Mouse (Mus musculus) frontal cortex, postnatal 14 days (tissue): ENCODE results near the gene Slc25a28.

Experiments used
- DNase-seq, 2 experiments: peaks; one replicate each; pipeline ENCODE4 v3.0.0; 2022; ENCODE audit warnings: low spot score in 2 of 2

The Slc25a28 gene

GRCm38 (mm10) chr19:43674730-43675524, at the start of gene Slc25a28:
TSS of gene Slc25a28 (minus strand) at chr19:43674881.
- DNase-seq: peak; percentile 98 to 99

GRCm38 (mm10) chr19:43724194-43724593, 49.5 kb upstream of the Slc25a28 start:
- no peak for DNase-seq

- DNase-seq: no peak
Observed at GRCm38 (mm10) chr19:43723501-43723900, 48.8 kb upstream of the Slc25a28 start.

DNA sequence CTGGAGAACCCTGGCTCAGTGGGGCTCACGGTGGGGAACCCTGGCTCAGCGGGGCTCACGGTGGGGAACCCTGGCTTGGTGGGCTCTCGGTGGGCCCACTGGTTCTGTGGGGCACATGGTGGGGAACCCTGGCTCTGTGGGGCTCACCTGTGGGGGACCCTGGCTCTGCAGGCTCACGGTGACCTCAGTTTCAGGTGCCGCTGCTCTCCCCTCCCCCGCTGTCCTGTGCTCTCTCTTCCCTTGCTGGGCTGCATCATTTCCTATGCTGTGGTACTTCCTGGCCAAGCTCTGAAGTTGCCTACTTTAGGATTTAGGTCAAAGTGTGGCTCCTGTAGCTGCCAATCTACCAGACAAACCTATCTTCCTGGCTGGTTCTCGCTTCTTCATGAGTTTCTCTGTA, 48.2 kb upstream of the Slc25a28 start:
- no peak for DNase-seq

DNA sequence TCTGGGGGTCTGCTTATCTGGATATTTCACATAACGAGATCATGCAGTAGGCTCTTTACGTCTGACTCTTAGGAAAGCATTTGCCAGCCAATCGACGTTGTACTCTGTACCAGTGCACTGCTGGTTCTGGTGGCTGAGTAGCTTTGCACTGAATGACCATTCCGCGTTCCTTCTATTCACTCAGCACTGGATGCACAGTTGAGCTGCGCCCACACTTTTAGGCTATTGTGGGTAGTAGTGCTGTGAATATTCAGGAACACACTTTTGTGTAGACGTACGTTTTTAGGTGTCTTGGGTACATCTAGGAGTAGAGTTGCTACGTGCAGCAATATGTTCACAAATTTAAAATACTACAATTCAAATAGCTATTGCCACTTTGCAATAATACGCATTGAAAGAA, 45.4 kb upstream of the Slc25a28 start:
- DNase-seq: no peak

GRCm38 (mm10) chr19:43711971-43712370, 37.3 kb upstream of the Slc25a28 start:
- DNase-seq: no peak

- no peak for DNase-seq
Observed at GRCm38 (mm10) chr19:43711159-43711916, 36.7 kb upstream of the Slc25a28 start.

- no peak for DNase-seq
Observed at GRCm38 (mm10) chr19:43709317-43709716, 34.6 kb upstream of the Slc25a28 start.

GRCm38 (mm10) chr19:43708206-43708605, 33.5 kb upstream of the Slc25a28 start:
- no peak for DNase-seq

GRCm38 (mm10) chr19:43704787-43705497, 30.3 kb upstream of the Slc25a28 start:
- DNase-seq: no peak

DNA sequence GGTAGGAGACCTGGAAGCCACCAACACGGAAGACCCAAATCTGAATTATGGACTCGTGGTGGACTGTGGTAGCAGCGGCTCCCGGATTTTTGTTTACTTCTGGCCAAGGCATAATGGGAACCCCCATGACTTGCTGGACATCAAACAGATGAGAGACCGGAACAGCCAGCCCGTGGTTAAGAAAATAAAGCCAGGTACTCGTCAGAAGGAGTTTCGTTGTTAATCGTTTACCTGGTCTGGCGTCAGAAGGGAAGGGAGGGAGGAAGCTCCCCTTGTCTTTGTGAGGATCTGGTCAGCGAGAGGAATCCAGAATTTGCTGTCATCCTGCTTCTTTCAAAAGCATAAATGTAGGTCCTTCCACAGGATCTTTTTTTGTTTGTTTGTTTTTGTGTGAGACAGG, 29.5 kb upstream of the Slc25a28 start:
- DNase-seq: no peak

DNA sequence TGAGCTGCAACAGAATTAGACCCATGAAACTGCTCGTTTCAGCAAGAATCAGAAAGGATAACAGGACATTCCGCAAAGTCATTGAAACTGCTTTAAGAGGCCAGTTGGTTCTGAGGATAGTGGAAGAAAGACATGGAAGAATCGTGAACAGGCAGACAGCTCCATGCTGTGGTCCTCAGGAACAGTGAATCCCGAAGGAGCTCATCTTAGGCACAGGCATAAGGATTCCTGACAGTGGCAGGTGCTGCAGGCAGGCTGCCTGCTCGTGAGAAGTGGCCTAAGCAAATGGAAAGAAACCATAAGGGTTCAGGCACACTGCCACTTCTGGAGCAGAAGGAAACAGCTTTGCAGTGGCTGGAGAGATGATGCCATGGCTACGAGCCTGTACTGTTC, 25.1 kb upstream of the Slc25a28 start:
- no peak for DNase-seq

- no peak for DNase-seq
Observed at GRCm38 (mm10) chr19:43699021-43699762, 24.5 kb upstream of the Slc25a28 start.

GRCm38 (mm10) chr19:43697666-43698370, 23.1 kb upstream of the Slc25a28 start:
- DNase-seq: no peak

DNA sequence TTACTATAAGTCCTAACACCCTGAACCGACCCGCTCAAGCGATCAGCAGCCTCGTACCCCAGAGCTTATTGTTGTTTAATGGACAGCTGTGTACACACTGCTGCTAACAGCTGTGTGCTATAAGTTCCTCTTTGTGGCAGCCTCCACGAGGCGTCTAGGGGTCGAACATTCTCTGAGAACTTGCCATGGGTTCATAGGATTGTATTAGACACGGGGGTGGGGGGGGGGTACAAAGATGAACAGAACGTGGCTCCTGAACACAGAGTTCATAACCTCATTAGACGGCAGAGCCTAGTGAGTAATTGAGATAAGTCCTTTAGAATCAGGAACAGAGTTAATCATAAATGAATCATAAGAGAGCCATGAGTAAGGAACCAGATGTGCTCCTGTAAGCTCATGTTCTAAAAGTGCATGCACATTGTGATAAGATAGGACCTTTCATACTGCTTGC, 20.9 kb upstream of the Slc25a28 start:
- no peak for DNase-seq

DNA sequence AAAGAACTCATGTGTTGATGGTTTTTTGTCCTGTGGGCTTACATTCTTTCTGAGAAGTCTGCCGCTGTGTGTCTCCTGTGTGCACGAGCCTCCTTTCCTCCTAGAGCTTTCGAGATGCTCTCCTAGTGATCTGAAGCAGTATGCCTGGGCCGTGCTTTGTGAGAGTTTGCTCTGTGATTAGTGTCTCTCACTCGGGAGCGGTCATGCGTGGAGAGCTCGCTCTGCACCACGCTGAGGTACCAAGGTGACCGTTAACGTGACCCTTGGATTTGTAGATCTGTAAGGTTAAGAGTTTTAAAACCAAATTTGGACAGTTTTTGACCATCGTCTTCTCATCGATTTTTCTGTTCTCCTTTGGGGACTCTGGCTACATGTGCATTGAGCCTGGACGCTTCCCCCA, 18.1 kb upstream of the Slc25a28 start:
- no peak for DNase-seq

GRCm38 (mm10) chr19:43689419-43690246, 15.0 kb upstream of the Slc25a28 start, which contains the start of gene Entpd7:
TSS of gene Entpd7 (plus strand) at chr19:43689672.
- DNase-seq: peak; percentile 96 to 97

DNA sequence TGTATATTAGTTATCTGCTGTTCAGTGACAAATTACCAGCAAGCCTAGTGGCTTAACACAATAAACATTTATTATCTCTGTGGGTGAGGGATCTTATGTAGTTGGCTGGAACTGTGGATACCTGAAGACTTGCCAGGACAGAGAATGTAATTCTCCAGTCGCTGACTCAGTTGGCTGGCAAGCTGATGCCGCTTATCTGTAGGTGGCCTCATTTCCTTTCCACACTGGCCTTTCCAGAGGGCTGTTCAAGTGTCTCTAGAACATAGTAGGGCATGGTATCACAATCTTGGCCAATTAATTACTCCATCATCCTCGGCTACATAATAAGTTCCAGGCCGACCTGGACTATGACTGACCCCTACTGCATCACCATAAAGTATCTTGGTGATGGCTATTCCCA, 6.9 kb upstream of the Slc25a28 start:
- DNase-seq: no peak

DNA sequence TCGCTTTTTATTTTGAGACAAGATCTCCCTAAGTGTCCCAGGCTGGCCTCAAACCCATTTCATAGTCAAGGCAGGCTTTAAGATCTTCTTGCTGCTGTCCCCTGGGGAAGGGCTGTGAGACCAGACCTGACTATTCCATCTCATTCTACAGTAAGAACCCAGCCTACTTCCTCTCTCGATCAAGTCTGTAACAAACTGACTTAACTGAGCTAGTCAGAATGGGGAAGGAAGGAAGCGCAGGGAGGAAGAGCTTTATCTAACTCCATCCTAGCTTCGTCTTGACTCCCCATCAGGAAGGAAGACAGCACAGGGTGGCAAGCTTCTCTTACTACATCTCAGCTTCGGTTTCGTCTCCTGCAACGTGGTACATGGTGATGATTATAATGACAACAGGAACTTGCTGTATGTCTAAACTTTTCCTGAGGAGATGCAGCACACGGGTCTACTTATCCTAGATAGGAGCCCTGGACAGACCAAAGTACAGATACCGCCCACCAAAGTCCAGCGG, 4.8 kb upstream of the Slc25a28 start:
- no peak for DNase-seq

DNA sequence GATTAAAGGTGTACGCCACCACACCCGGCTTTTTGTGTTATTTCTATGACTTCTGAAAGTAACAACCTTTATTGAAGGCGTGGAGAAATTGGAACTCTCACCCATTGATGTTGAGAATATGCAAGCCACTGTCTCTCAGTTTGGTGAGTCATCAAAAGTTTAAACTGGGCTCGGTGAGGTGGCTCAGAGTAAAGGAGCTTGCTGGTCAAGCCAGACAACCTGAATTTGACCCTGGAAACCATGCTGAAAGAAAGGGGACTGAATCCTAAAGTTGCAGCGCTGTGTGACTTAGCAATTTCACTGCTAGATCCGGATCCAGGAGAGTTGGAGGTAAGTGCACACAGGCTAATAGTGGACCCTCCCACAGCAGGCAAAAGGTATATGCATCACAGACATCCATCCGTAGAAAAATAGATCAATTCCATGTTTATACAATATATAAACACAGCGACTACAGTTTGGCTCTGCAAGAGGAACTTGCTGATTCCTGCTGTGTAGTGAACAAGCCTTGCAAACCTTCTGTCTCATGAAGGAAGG, 3.9 kb upstream of the Slc25a28 start:
- DNase-seq: no peak
